Mouse (Mus musculus) embryonic facial prominence, embryonic 12.5 days (tissue): ENCODE measurements around the gene Capn12. TPM values are rescaled to one million over a fixed set of nuclear protein-coding genes. Genes with fewer than 3 reads are reported as not detected.
A peak's percentile ranks its signal among the peaks of the same experiment; 100 is the strongest.

Experiments used
- ATAC-seq: fragments of 200-750 bp; cut with Nextera tagmentation; 2 replicates; pipeline ENCODE4 v1.8.0; 2017; ENCODE audit not compliant: insufficient number of reproducible peaks, insufficient read depth, low FRiP score, low TSS enrichment
- H3K27ac ChIP-seq: fragments of 300-500 bp; sonication (generic); 2 replicates; pipeline ENCODE4 v1.5.1; 2016; ENCODE audit warnings: mild to moderate bottlenecking
- H3K27me3 ChIP-seq: fragments of 300-500 bp; sonication (generic); 2 replicates; pipeline ENCODE4 v1.6.1; 2016; ENCODE audit warnings: mild to moderate bottlenecking, moderate library complexity
- H3K36me3 ChIP-seq: fragments of 300-500 bp; sonication (generic); 2 replicates; pipeline ENCODE4 v1.6.1; 2016; ENCODE audit warnings: mild to moderate bottlenecking
- H3K4me1 ChIP-seq: fragments of 300-500 bp; sonication (generic); 2 replicates; pipeline ENCODE4 v1.6.1; 2016
- H3K4me2 ChIP-seq: fragments of 300-500 bp; sonication (generic); replicated peaks from 2 replicates; pipeline ENCODE4 v1.6.1; 2016; ENCODE audit warnings: mild to moderate bottlenecking, moderate library complexity
- H3K4me3 ChIP-seq: fragments of 300-500 bp; sonication (generic); 2 replicates; pipeline ENCODE4 v1.5.1; 2016; ENCODE audit warnings: mild to moderate bottlenecking
- H3K9ac ChIP-seq: fragments of 300-500 bp; sonication (generic); 2 replicates; pipeline ENCODE4 v1.6.1; 2016; ENCODE audit warnings: mild to moderate bottlenecking, moderate library complexity
- H3K9me3 ChIP-seq: fragments of 300-500 bp; sonication (generic); 2 replicates; pipeline ENCODE4 v1.6.1; 2016; ENCODE audit warnings: mild to moderate bottlenecking, moderate library complexity
- WGBS: fragments of 180-500 bp; shearing (Covaris S2); methylation state at CpG from one replicate; pipeline ENCODE4 v1.1.7; 2016; 5-methylcytosine and 5-hydroxymethylcytosine counted together
- polyA plus RNA-seq: library from polyadenylated mRNA; unstranded; fragments of >200 nt; fragmentation: Nextera tagmentation; extraction: Ambion mirVana; gene quantifications from 2 replicates; pipeline ENCODE4 v1.2.1, GENCODE M21; 2016

Capn12 gene
- polyA plus RNA-seq, 1 experiment from 2014 or later, result 0.26 TPM

DNA sequence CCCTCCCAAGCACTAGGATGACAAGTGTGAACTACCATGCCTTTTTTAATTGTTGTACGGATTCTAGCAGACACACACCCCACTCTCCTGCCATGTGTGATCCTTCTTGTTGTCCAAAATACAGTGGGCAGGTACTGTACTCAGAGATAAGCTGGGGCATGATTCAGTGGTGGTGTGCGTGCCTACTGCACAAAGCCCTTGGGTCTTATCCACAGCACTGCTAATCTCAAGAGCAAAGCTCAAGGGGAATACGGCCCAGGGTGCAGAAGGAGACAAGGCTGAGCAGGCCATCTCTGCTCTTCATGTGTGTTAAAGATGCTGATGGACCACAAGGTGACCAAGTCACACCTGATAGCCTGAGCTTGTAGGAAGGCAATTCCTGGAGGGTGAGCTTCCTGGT is 40.0 kb downstream of the Capn12 start:
- WGBS, result 90% methylated on average over 3 of the region's 3 CpGs
- H3K27ac ChIP-seq, result 0 out of 2 replicates have a peak overlapping the region, but pooled peaks have one; percentile 25
- ATAC-seq, result no peak
- no peak overlapping the region for H3K9ac ChIP-seq
- peaks cover 58% of the 10 kb centered on the region for H3K4me1 ChIP-seq
- H3K9me3 ChIP-seq, result no peaks in the 10 kb centered on the region
- peaks cover 34% of the 10 kb centered on the region for H3K36me3 ChIP-seq
- H3K27me3 ChIP-seq, result no peaks in the 10 kb centered on the region
- H3K4me2 ChIP-seq, result no peak overlapping the region
- no peak overlapping the region for H3K4me3 ChIP-seq

DNA sequence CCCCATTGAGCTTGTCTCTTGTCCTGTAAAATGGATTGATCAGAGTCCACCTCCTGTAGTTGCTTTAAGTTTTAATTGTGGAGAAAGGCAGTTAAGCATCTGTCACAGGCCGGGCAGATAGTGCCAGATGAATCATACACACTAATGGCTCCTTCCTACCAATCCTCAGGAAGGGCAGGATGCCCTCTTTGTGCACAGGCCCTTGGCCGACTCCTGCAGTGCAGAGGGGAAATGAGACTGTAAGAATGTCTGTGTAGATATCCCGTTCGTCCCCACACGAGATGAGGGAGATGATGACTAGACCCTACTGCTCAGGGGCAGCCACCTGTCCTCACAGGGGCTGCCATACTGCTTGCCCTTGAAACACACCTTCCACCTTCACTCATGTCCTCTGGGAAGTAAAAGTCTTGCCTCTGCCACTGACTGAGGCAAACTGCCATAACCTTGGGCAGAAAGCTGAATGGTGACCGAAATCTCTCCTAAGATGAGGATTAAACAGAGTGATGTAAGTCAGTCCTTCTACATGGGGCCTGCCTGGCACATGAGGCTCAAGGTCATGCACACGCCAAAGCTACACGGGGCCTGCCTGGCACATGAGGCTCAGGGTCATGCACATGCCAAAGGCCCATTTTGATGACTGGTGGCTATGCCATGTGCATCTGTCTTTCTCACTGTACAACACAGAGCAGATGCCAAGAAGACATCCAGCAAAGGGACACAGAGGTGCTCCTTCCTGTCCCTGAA is 40.7 kb downstream of the Capn12 start:
- no peak overlapping the region for H3K4me2 ChIP-seq
- 88% methylated on average over 8 of the region's 8 CpGs for WGBS
- H3K4me3 ChIP-seq, result no peak overlapping the region
- H3K27ac ChIP-seq, result 0 out of 2 replicates have a peak overlapping the region, but pooled peaks have one; percentile 7
- no peaks in the 10 kb centered on the region for H3K9me3 ChIP-seq
- no peak overlapping the region for H3K9ac ChIP-seq
- no peak for ATAC-seq
- no peaks in the 10 kb centered on the region for H3K27me3 ChIP-seq
- peaks cover 26% of the 10 kb centered on the region for H3K36me3 ChIP-seq
- peaks cover 60% of the 10 kb centered on the region for H3K4me1 ChIP-seq

DNA sequence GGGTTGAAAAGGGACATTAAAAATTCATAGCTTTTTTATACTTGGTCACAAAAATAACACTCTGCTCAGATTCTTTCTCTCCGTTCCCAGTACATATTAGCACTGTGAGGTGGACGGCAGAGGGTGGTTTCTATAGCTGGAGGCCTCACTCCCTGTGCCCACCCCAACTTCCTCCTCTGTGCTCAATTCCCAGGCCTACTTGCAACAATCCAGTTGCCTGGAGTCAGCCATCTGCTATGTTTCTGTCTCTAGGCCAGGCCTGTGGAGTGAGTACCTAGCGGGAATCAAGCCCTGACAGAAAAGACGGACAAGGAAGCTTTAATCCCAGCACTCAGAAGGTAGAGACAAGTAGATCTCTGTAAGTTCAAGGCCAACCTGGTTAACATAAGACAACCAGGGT is 41.4 kb downstream of the Capn12 start:
- Histone ChIP-seq H3K27ac (peak overlapping the region; percentile 87; the same call in 1 of the 2 replicates), H3K27me3 (no peaks in the 10 kb centered on the region), H3K4me3 (no peak overlapping the region), H3K4me2 (no peak overlapping the region), H3K9ac (no peak overlapping the region), H3K9me3 (no peaks in the 10 kb centered on the region), H3K36me3 (peaks cover 19% of the 10 kb centered on the region), H3K4me1 (peaks cover 60% of the 10 kb centered on the region)
- 64% methylated on average over 4 of the region's 4 CpGs for WGBS
- ATAC-seq, result no peak

DNA sequence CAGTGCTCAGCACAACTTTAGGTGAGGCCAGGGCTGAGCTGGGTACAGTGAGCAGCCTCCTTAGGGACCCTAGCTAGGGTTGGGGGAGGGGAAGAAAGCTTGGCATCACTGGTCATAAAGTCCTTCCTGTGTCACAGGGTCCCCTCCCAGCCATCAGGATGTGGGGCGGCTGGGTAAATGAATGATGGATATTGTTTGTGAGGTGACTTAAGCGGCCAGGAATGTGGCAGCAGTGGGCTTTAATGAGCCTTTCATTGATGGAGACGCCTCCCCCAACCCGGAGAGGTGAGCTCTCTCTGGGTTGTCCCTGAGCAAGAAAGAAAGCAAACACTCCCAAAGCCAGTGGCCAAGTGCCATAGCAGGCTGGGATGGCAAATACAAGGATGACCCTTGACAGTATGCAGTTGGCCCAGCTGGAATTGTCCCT is 42.7 kb downstream of the Capn12 start:
- Histone ChIP-seq H3K27me3 (no peaks in the 10 kb centered on the region), H3K9ac (no peak overlapping the region), H3K9me3 (no peaks in the 10 kb centered on the region), H3K27ac (peak overlapping the region; percentile 87), H3K4me3 (0 out of 2 replicates have a peak overlapping the region, but pooled peaks have one; percentile 0), H3K36me3 (peaks cover 7% of the 10 kb centered on the region), H3K4me1 (peaks cover 51% of the 10 kb centered on the region), H3K4me2 (no peak overlapping the region)
- no peak for ATAC-seq
- WGBS, result 6% methylated on average over 4 of the region's 4 CpGs

DNA sequence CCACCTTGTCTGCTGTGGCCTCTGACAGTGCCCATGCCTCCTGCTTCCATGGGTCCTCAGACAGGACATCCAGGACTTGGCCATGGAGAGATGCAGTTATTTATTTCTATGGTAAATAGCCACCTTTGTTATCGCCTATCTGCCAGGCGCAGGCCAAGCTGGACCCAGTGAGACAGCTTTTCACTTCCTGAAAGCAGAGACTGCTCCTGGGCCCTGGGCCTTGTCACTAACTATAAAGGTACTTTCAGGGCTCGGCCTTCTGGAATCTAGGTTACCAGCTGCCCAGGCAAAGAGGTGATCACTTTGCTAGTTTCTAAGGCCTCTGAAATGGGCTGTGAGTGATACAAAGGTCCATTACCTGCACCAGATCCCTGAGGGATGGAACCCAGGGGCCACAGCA is 43.6 kb downstream of the Capn12 start:
- Histone ChIP-seq H3K36me3 (peaks cover 4% of the 10 kb centered on the region), H3K4me1 (peaks cover 50% of the 10 kb centered on the region), H3K27ac (peak overlapping the region; percentile 87), H3K9ac (peak overlapping the region; percentile 15; the same call in 1 of the 2 replicates), H3K4me3 (no peak overlapping the region), H3K27me3 (no peaks in the 10 kb centered on the region), H3K4me2 (no peak overlapping the region), H3K9me3 (no peaks in the 10 kb centered on the region)
- WGBS, result 72% methylated on average over 3 of the region's 3 CpGs
- ATAC-seq, result no peak

DNA sequence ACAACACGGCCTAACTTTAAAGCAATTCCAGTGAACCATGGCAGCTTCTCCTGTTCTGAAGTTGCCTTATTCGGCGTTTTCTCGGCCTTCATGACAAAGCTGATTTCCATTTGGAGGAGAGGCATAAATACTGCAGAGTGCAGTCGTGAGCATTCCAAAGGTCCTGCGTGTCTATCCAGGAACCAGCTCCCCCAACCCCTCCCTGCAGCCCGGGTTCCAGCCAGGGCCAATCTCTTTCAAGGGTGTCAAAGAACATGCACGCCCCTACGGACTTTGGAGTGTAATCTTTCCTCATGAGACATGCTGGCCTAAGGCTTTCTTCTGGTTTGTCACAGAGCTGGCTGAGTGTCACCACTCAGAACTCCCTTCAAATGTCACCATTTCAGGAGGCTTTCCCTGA is 44.1 kb downstream of the Capn12 start:
- ATAC-seq, result no peak
- Histone ChIP-seq H3K27ac (peak overlapping the region; percentile 87), H3K9me3 (no peaks in the 10 kb centered on the region), H3K9ac (no peak overlapping the region), H3K4me2 (no peak overlapping the region), H3K4me3 (no peak overlapping the region), H3K27me3 (no peaks in the 10 kb centered on the region), H3K36me3 (peaks cover 4% of the 10 kb centered on the region), H3K4me1 (peaks cover 52% of the 10 kb centered on the region)
- WGBS, result 26% methylated on average over 9 of the region's 9 CpGs

DNA sequence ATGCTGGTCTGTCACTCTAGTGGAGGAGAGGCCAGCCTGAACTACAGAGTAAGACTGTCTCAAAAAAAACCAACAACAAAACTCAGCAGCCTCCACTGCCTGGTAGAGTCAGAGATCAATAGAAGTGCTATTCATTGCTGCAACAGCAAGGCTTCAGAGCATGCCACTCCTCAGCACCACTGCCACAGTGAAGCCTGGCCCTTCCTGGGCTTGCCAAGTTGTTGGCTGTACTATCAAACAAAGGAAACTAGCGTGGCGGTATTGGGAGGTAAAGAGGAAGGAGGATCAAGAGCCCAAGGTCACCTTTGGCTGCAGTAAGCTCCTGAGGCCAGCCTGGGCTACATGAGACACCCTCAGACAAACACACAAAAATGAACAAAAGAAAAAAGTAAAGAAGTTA is 45.0 kb downstream of the Capn12 start:
- no peak overlapping the region for H3K4me3 ChIP-seq
- no peak overlapping the region for H3K4me2 ChIP-seq
- no peaks in the 10 kb centered on the region for H3K9me3 ChIP-seq
- H3K27me3 ChIP-seq, result no peaks in the 10 kb centered on the region
- peak overlapping the region; percentile 51; the same call in 1 of the 2 replicates for H3K27ac ChIP-seq
- no peak overlapping the region; the same call in 1 of the 2 replicates for H3K9ac ChIP-seq
- H3K4me1 ChIP-seq, result peaks cover 55% of the 10 kb centered on the region
- WGBS, result 63% methylated on average over 2 of the region's 2 CpGs
- peaks cover 2% of the 10 kb centered on the region for H3K36me3 ChIP-seq
- ATAC-seq, result no peak

DNA sequence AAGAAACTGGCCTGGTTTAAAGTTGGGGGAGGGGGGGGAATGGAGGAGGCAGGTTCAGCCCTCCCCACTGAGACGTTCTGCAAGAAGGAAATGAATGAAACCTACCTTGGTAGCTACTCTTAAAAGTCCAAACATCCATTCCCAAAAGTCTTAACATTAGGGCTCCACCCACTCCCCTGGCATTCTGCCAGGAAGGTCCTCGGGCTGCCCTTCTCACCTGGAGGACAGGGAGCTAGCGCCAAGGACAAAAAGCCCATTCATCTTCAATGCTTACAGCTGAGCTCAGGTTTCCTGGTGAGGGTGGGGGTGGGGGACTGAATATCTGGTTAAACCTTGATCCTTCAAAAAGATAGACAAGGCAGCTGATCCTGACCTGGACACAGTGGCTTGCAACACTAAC is 48.2 kb downstream of the Capn12 start:
- no peak for ATAC-seq
- H3K4me2 ChIP-seq, result 0 out of 2 replicates have a peak overlapping the region, but pooled peaks have one; percentile 9
- 39% methylated on average over 3 of the region's 3 CpGs for WGBS
- no peaks in the 10 kb centered on the region for H3K27me3 ChIP-seq
- H3K36me3 ChIP-seq, result 0 out of 2 replicates have a peak, but pooled peaks cover 3% of the 10 kb centered on the region
- H3K27ac ChIP-seq, result peak overlapping the region; percentile 66; the same call in 1 of the 2 replicates
- peaks cover 42% of the 10 kb centered on the region for H3K4me1 ChIP-seq
- H3K9me3 ChIP-seq, result no peaks in the 10 kb centered on the region
- no peak overlapping the region for H3K4me3 ChIP-seq
- H3K9ac ChIP-seq, result no peak overlapping the region

DNA sequence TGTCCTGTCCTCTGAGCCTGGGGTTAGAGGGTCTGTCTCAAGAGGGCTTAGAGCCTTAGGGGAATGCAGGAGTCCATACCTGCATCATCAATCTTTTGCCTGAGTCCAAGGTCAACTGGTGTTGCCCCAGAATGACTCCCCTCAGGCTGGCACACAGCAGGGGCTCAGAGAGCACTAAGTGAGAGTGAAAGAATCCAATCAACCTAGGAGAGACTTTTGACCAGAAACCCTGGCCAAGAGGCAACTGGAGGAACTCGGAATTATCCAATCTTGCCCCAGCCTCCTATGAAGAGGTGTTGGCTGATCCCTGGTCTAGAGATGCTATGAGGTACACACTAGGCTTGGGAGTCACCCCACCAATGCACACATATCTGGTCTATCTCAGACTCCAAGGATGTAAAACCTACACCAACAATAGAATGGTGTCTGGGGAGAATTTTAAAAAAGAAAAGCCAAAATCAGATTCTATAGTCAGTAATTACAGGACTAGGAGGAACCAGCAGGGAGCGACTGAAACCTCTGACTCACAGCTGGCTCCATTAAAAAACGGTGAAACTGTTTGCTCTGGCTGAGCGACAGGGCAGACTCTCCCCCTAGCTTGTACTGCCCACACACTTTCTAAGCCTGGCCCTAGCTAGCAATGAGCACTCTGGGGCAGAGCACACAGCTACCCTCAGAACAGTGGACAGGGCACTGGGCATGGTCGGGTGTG is 49.3 kb downstream of the Capn12 start:
- no peak overlapping the region for H3K9ac ChIP-seq
- no peak for ATAC-seq

DNA sequence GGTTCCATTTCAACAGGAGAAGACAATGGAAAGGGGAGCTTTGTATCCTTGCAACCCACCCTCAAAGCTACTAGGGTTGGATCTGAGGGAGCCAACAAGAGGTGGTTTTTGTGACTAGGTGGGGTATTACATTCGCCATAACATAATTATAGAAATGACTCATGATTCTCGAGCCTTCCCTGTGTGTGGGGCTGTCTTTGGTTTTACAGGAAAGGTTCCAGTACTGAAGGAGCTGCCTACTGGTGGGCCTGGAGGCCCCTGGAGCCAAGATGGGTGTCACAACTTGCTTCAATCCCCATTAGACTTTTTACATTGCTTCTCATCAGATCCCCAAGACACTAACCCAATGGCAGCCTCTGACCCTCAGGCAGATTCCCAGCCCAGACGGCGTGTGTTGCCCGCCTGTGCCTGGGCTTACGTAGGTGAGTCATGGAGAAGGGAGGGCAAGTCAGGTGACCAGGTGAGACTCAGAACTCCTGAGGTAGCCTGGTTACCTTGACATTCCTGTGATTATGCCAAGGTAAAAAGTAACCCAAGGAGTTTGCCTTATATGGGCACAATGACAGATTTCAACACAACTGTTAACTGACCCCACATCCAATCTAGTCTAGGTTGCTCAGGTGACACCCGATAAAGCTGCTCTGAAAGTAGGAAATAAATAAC is 49.9 kb downstream of the Capn12 start:
- Histone ChIP-seq H3K9ac (no peak overlapping the region), H3K4me1 (peaks cover 29% of the 10 kb centered on the region), H3K9me3 (no peaks in the 10 kb centered on the region), H3K36me3 (0 out of 2 replicates have a peak, but pooled peaks cover 3% of the 10 kb centered on the region), H3K4me3 (no peak overlapping the region), H3K27me3 (no peaks in the 10 kb centered on the region), H3K4me2 (no peak overlapping the region), H3K27ac (peak overlapping the region; percentile 64; the same call in 1 of the 2 replicates)
- ATAC-seq, result no peak
- WGBS, result 84% methylated on average over 7 of the region's 7 CpGs

More for the DNA sequence above, 49.3 kb downstream of the Capn12 start:
- WGBS, result 52% methylated on average over 5 of the region's 5 CpGs
- no peak overlapping the region for H3K4me2 ChIP-seq
- no peaks in the 10 kb centered on the region for H3K9me3 ChIP-seq
- H3K27ac ChIP-seq, result peak overlapping the region; percentile 66
- no peak overlapping the region for H3K4me3 ChIP-seq
- peaks cover 35% of the 10 kb centered on the region for H3K4me1 ChIP-seq
- H3K27me3 ChIP-seq, result no peaks in the 10 kb centered on the region
- 0 out of 2 replicates have a peak, but pooled peaks cover 3% of the 10 kb centered on the region for H3K36me3 ChIP-seq

DNA sequence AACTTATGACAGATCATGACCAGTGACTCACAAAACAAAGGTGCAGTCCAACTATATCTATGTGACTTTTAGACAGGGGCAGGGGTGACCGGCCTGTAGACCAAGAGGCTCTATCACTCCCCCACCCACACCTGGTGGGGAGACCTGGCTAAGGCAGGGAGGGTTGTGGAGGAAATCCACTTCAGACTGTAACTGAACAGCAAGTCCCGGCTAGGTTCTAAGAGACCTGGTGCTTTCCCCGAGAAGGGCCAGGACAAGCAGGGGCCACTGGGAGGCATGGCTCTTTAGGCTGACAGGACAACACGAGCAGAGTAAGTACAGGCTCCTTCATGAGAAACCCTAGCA is 50.4 kb downstream of the Capn12 start:
- Histone ChIP-seq H3K27ac (no peak overlapping the region), H3K27me3 (no peaks in the 10 kb centered on the region), H3K36me3 (0 out of 2 replicates have a peak, but pooled peaks cover 3% of the 10 kb centered on the region), H3K4me1 (peaks cover 31% of the 10 kb centered on the region), H3K4me2 (no peak overlapping the region), H3K4me3 (no peak overlapping the region), H3K9me3 (no peaks in the 10 kb centered on the region), H3K9ac (no peak overlapping the region)
- WGBS, result 89% methylated on average over 4 of the region's 4 CpGs
- no peak for ATAC-seq
